Mouse (Mus musculus) heart, adult 2 months (tissue): ENCODE data around the gene Cep128. TPM values are rescaled to one million over a fixed set of nuclear protein-coding genes. Genes with fewer than 3 reads are reported as not detected.

Experiments used
- DNase-seq, 2 experiments: peaks; one replicate each; pipeline ENCODE4 v3.0.0; 2021
- H3K27ac ChIP-seq: fragments of 200-600 bp; 2 replicates; pipeline ENCODE4 v1.8.1; 2022
- H3K27me3 ChIP-seq: fragments of 200-500 bp; 2 replicates; pipeline ENCODE4 v1.6.1; 2012; ENCODE audit warnings: mild to moderate bottlenecking, low read length, inconsistent platforms, mixed read lengths; ENCODE audit not compliant: control insufficient read depth, insufficient read depth
- H3K36me3 ChIP-seq: fragments of 200-500 bp; 2 replicates; pipeline ENCODE4 v1.6.1; 2012; ENCODE audit warnings: low read length, inconsistent platforms; ENCODE audit not compliant: control insufficient read depth, insufficient read depth
- H3K4me1 ChIP-seq: fragments of 200-500 bp; 2 replicates; pipeline ENCODE4 v1.6.1; 2011; ENCODE audit warnings: low read length; ENCODE audit not compliant: control insufficient read depth, insufficient read depth
- H3K4me3 ChIP-seq: fragments of 200-600 bp; 2 replicates; pipeline ENCODE4 v1.8.1; 2022
- H3K79me2 ChIP-seq: fragments of 200-500 bp; replicated peaks from 2 replicates; pipeline ENCODE4 v1.6.1; 2012; ENCODE audit warnings: mild to moderate bottlenecking, inconsistent platforms, low read length, moderate library complexity, mixed read lengths; ENCODE audit not compliant: control insufficient read depth, insufficient read depth
- H3K9ac ChIP-seq: fragments of 200-500 bp; 2 replicates; pipeline ENCODE4 v1.6.1; 2012; ENCODE audit warnings: low read depth, mild to moderate bottlenecking, control low read depth, inconsistent platforms, low read length, mixed read lengths
- CTCF ChIP-seq: fragments of 200-600 bp; IDR thresholded peaks from 2 replicates; pipeline ENCODE4 v1.8.1; 2022; ENCODE audit warnings: antibody characterized with exemption, mild to moderate bottlenecking, moderate library complexity
- EP300 ChIP-seq: fragments of 200-500 bp; IDR thresholded peaks from 2 replicates; pipeline ENCODE4 v1.6.1; 2011; ENCODE audit warnings: low read depth, low read length, control low read depth; ENCODE audit not compliant: insufficient read depth
- POLR2A ChIP-seq: fragments of 200-500 bp; IDR thresholded peaks from 2 replicates; pipeline ENCODE4 v1.6.1; 2011; ENCODE audit warnings: mild to moderate bottlenecking, low read depth, low read length, control low read depth; ENCODE audit not compliant: insufficient read depth
- WGBS: fragments of 180-500 bp; shearing (Covaris S2); methylation state at CpG from one replicate; pipeline ENCODE4 v1.1.7; 2018; 5-methylcytosine and 5-hydroxymethylcytosine counted together
- intact Hi-C: fragments of 180-260 bp; cut with DNase I; formaldehyde crosslinking; loops from one replicate; pipeline ENCODE4 v1.15.1; 2025
- polyA plus RNA-seq: library from polyadenylated mRNA; depleted of rRNA; stranded (reverse); fragments of >200 nt; gene quantifications from 2 replicates; pipeline ENCODE4 v1.2.3, GENCODE M21; 2012
- total RNA-seq, 2 experiments: library from RNA; stranded (reverse); gene quantifications; 2 replicates each; pipeline ENCODE4 v1.2.3; 2021

Gene Cep128
- total and polyA plus RNA-seq, 3 experiments: 8.7 to 11.0 (median 10.0) TPM

- no peak overlapping the region for H3K4me3 ChIP-seq
- no peaks in the 10 kb centered on the region for H3K27me3 ChIP-seq
- H3K79me2 ChIP-seq: no peaks in the 10 kb centered on the region
- TF ChIP-seq POLR2A (no peak), CTCF (no peak), EP300 (no peak)
- intact Hi-C loops: no loop called here
- H3K36me3 ChIP-seq: no peaks in the 10 kb centered on the region
- H3K27ac ChIP-seq: no peak overlapping the region
- WGBS: 82% methylated on average over 2 of the region's 2 CpGs
- no peak for DNase-seq
- H3K9ac ChIP-seq: no peak overlapping the region
- H3K4me1 ChIP-seq: no peaks in the 10 kb centered on the region
Observed at GRCm38 (mm10) chr12:91266014-91266413, 118.2 kb downstream of the Cep128 start.

GRCm38 (mm10) chr12:91265462-91265861, 118.7 kb downstream of the Cep128 start:
- H3K4me1 ChIP-seq: no peaks in the 10 kb centered on the region
- no peak overlapping the region for H3K27ac ChIP-seq
- no peak for DNase-seq
- H3K79me2 ChIP-seq: no peaks in the 10 kb centered on the region
- WGBS: 26% methylated on average over 5 of the region's 5 CpGs
- no peak overlapping the region for H3K9ac ChIP-seq
- TF ChIP-seq POLR2A (no peak), CTCF (no peak), EP300 (no peak)
- H3K36me3 ChIP-seq: no peaks in the 10 kb centered on the region
- no peaks in the 10 kb centered on the region for H3K27me3 ChIP-seq
- no peak overlapping the region for H3K4me3 ChIP-seq
- intact Hi-C loops: no loop called here

- Histone ChIP-seq H3K4me3 (no peak overlapping the region), H3K79me2 (no peaks in the 10 kb centered on the region), H3K27me3 (no peaks in the 10 kb centered on the region), H3K27ac (no peak overlapping the region), H3K4me1 (no peaks in the 10 kb centered on the region), H3K9ac (no peak overlapping the region), H3K36me3 (no peaks in the 10 kb centered on the region)
- WGBS: 88% methylated on average over 3 of the region's 3 CpGs
- intact Hi-C loops: no loop called here
- DNase-seq: no peak
- no peak for TF ChIP-seq EP300
- no peak for TF ChIP-seq CTCF
- TF ChIP-seq POLR2A: no peak
Observed at GRCm38 (mm10) chr12:91264828-91265355, 119.3 kb downstream of the Cep128 start.

GRCm38 (mm10) chr12:91263705-91264104, 120.5 kb downstream of the Cep128 start:
- Histone ChIP-seq H3K9ac (no peak overlapping the region), H3K27ac (no peak overlapping the region), H3K4me1 (no peaks in the 10 kb centered on the region), H3K27me3 (no peaks in the 10 kb centered on the region), H3K36me3 (no peaks in the 10 kb centered on the region), H3K79me2 (no peaks in the 10 kb centered on the region), H3K4me3 (no peak overlapping the region)
- TF ChIP-seq POLR2A (no peak), EP300 (no peak), CTCF (no peak)
- intact Hi-C loops: no loop called here
- DNase-seq: no peak
- 90% methylated on average over 3 of the region's 3 CpGs for WGBS

- H3K27ac ChIP-seq: no peak overlapping the region
- no peak overlapping the region for H3K4me3 ChIP-seq
- H3K27me3 ChIP-seq: no peaks in the 10 kb centered on the region
- no peaks in the 10 kb centered on the region for H3K36me3 ChIP-seq
- intact Hi-C loops: no loop called here
- no peaks in the 10 kb centered on the region for H3K79me2 ChIP-seq
- no peaks in the 10 kb centered on the region for H3K4me1 ChIP-seq
- 68% methylated on average over 3 of the region's 3 CpGs for WGBS
- DNase-seq: no peak
- TF ChIP-seq EP300 (no peak), POLR2A (no peak)
- H3K9ac ChIP-seq: no peak overlapping the region
Observed at GRCm38 (mm10) chr12:91262801-91263200, 121.4 kb downstream of the Cep128 start.

GRCm38 (mm10) chr12:91256334-91256733, 127.9 kb downstream of the Cep128 start:
- H3K9ac ChIP-seq: no peak overlapping the region
- H3K79me2 ChIP-seq: no peaks in the 10 kb centered on the region
- WGBS: 84% methylated on average over 7 of the region's 7 CpGs

More at GRCm38 (mm10) chr12:91256334-91256733, 127.9 kb downstream of the Cep128 start:
- TF ChIP-seq EP300 (no peak), CTCF (no peak), POLR2A (no peak)
- Histone ChIP-seq H3K4me3 (no peak overlapping the region), H3K4me1 (no peaks in the 10 kb centered on the region), H3K27ac (no peak overlapping the region), H3K36me3 (no peaks in the 10 kb centered on the region), H3K27me3 (no peaks in the 10 kb centered on the region)
- intact Hi-C loops: no loop called here
- DNase-seq: no peak
